Mouse (Mus musculus): ENCODE measurements around the gene Stk32b.

DNA sequence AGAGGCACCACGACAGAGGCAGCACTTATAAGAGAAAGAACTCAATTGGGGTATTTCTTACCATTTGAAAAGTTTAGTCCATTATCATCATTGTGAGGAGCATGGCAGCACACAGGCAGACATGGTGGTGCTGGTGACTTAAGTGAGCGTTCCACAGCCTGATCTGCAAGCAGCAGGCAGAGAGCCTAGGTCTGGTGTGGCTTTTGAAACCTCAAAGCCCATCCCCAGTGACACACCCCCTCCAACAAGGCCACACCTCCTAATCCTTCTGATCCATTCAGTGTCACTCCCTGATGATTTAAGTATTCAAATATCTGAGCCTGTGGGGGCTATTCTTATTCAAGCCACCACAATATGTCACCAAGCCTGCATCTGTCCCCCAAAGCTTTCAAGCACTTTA, 12.0 kb downstream of the Stk32b start:
- no peak for TF ChIP-seq POLR2A (IDR thresholded peaks at IDR 0.05; ENCODE audit: borderline replicate concordance, extremely low read depth, insufficient read depth, insufficient read length, poor library complexity, severe bottlenecking)
- no peak for TF ChIP-seq CTCF (IDR thresholded peaks at IDR 0.05; ENCODE audit: borderline replicate concordance, extremely low read depth, insufficient read depth, insufficient read length)

All from brain, embryonic 14.5 days (tissue).